Mouse (Mus musculus) thymus, postnatal 4 days (tissue): Measurements from ENCODE around the gene Scly.
A peak's percentile ranks its signal among the peaks of the same experiment; 100 is the strongest.

Experiments used
- DNase-seq: peaks from one replicate; pipeline ENCODE4 v3.0.0; 2021

Gene Scly

GRCm38 (mm10) chr1:91297799-91298744 lies at the start of gene Scly:
Gene Scly (plus strand): TSS chr1:91298338.
- DNase-seq = peak; percentile 93

- no peak for DNase-seq
Measured at GRCm38 (mm10) chr1:91248970-91249369, 49.2 kb upstream of the Scly start.

- DNase-seq = peak; percentile 86
Measured at GRCm38 (mm10) chr1:91249564-91250414, 48.3 kb upstream of the Scly start, which contains the start of gene Ube2f. Gene Ube2f (plus strand): TSS chr1:91250304.

- peak; percentile 62 for DNase-seq
Measured at GRCm38 (mm10) chr1:91250415-91251147, 47.6 kb upstream of the Scly start.

GRCm38 (mm10) chr1:91251148-91251650 lies 46.9 kb upstream of the Scly start:
- no peak for DNase-seq

GRCm38 (mm10) chr1:91251927-91252326 lies 46.2 kb upstream of the Scly start:
- DNase-seq = no peak

GRCm38 (mm10) chr1:91257918-91258317 lies 40.2 kb upstream of the Scly start:
- DNase-seq = no peak

GRCm38 (mm10) chr1:91259794-91260193 lies 38.3 kb upstream of the Scly start:
- no peak for DNase-seq

GRCm38 (mm10) chr1:91262508-91262907 lies 35.6 kb upstream of the Scly start:
- DNase-seq = no peak

- DNase-seq = no peak
Measured at GRCm38 (mm10) chr1:91272260-91272659, 25.9 kb upstream of the Scly start.

GRCm38 (mm10) chr1:91276581-91276980 lies 21.6 kb upstream of the Scly start:
- no peak for DNase-seq

- DNase-seq = no peak
Measured at GRCm38 (mm10) chr1:91277480-91277879, 20.7 kb upstream of the Scly start.

GRCm38 (mm10) chr1:91278410-91279119 lies 19.6 kb upstream of the Scly start:
- no peak for DNase-seq

GRCm38 (mm10) chr1:91279126-91279525 lies 19.0 kb upstream of the Scly start:
- DNase-seq = no peak

- no peak for DNase-seq
Measured at GRCm38 (mm10) chr1:91282582-91282981, 15.6 kb upstream of the Scly start.

GRCm38 (mm10) chr1:91289375-91289774 lies 8.8 kb upstream of the Scly start:
- no peak for DNase-seq

- DNase-seq = no peak
Measured at GRCm38 (mm10) chr1:91292101-91292825, 5.9 kb upstream of the Scly start.

- DNase-seq = no peak
Measured at GRCm38 (mm10) chr1:91295544-91295943, 2.6 kb upstream of the Scly start.

GRCm38 (mm10) chr1:91299026-91299706 lies 1.0 kb downstream of the Scly start:
- no peak for DNase-seq

GRCm38 (mm10) chr1:91299707-91300426 lies 1.7 kb downstream of the Scly start:
- DNase-seq = no peak
